Mouse (Mus musculus) megakaryocyte, embryonic 14.5 days (primary cell): ENCODE data around the gene Ablim2. TPM values are rescaled to one million over a fixed set of nuclear protein-coding genes. Genes with fewer than 3 reads are reported as not detected.
A peak's percentile ranks its signal among the peaks of the same experiment; 100 is the strongest.

Experiments used
- H3K27me3 ChIP-seq: replicated peaks from 2 replicates; pipeline ENCODE3; 2012; ENCODE audit warnings: inconsistent platforms
- H3K36me3 ChIP-seq: replicated peaks from 2 replicates; pipeline ENCODE3; 2012; ENCODE audit warnings: low read length, inconsistent platforms, mixed read lengths
- H3K4me1 ChIP-seq: 2 replicates; pipeline ENCODE4 v1.6.1; 2012; ENCODE audit warnings: inconsistent platforms
- H3K4me3 ChIP-seq: replicated peaks from 2 replicates; pipeline ENCODE3; 2012; ENCODE audit warnings: moderate library complexity, mild to moderate bottlenecking, inconsistent platforms
- H3K9me3 ChIP-seq: 2 replicates; pipeline ENCODE4 v1.6.1; 2012; ENCODE audit warnings: inconsistent platforms
- FLI1 ChIP-seq: IDR thresholded peaks from 2 replicates; pipeline ENCODE4 v1.6.1; 2012; ENCODE audit warnings: low read length, inconsistent platforms, mixed read lengths
- GATA1 ChIP-seq: IDR thresholded peaks from 3 replicates; pipeline ENCODE4 v1.6.1; 2012; ENCODE audit warnings: mixed read lengths, low read length, inconsistent platforms, borderline replicate concordance
- polyA plus RNA-seq: library from polyadenylated mRNA; stranded (reverse); fragments of >175 nt; gene quantifications from 2 replicates; pipeline ENCODE4 v1.2.3, GENCODE M21; 2012; ENCODE audit warnings: low replicate concordance; ENCODE audit not compliant: insufficient read depth

Ablim2 gene
- polyA plus RNA-seq, 1 experiment: 0.28 TPM

DNA sequence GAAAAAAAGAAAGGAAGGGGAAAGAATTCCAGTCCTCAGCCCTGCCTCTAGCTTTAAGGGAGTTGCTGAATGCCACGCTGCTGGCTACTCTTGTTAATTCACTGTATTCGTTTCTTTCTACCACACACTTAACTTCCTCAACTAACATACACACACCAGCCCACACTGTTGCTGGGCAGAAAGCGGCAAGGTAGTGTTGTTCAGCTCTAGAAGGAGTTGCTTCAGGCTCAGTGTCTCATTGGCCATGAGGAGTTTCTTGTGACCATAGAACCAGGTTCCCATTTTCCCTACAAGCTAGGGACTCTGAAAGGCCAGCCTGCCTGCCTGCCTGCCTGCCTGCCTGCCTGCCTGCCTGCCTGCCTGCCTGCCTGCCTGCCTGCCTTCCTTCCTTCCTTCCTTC lies 141.3 kb downstream of the Ablim2 start:
- TF ChIP-seq GATA1 (no peak), FLI1 (no peak)
- no peaks in the 10 kb centered on the region for H3K36me3 ChIP-seq
- no peaks in the 10 kb centered on the region for H3K9me3 ChIP-seq
- H3K27me3 ChIP-seq: peaks cover 63% of the 10 kb centered on the region
- no peak overlapping the region for H3K4me3 ChIP-seq
- H3K4me1 ChIP-seq: no peaks in the 10 kb centered on the region; the same call in 1 of the 2 replicates

DNA sequence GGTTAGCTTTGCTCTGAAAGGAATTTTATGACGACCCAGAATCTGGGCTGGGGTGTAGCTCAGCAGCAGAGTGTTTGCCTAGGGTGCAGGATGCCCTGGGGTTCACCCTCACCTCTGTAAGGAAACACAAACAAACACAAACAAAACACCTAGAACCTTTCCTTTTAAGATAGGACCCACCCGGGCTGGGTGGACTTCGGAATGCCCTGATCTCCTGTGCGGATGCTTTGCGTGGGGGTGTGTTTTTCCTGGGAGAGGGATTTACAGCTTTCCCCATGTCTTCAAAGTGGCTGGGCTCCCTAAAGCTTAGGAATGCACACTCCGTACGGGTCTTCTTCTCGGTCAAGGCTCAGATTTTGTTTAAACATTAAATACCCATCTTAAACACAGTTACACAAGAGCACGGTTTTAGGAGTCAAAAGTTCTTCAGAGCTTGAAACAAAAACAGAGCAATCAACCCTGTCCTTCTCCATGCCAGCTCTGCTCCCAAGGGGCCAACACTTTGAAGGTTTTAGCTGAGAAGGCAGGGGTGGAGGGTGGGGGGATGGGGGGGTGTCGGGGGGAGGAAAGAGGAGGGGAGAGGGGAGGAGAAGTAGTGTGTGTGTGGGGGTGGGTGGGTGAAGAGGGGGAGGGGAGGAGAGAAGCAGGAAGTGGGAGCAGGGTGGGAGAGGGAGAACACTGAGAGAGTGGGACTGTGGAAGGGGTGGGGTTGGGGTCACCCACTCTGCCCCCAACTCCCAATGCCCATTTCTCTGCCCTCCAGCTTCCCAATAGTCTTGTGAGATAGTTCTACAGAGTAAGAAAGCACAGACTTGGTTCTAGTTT lies 142.9 kb downstream of the Ablim2 start:
- Histone ChIP-seq H3K4me1 (no peaks in the 10 kb centered on the region; the same call in 1 of the 2 replicates), H3K27me3 (peaks cover 56% of the 10 kb centered on the region), H3K36me3 (no peaks in the 10 kb centered on the region), H3K9me3 (no peaks in the 10 kb centered on the region), H3K4me3 (no peak overlapping the region)
- TF ChIP-seq GATA1 (no peak), FLI1 (no peak)

DNA sequence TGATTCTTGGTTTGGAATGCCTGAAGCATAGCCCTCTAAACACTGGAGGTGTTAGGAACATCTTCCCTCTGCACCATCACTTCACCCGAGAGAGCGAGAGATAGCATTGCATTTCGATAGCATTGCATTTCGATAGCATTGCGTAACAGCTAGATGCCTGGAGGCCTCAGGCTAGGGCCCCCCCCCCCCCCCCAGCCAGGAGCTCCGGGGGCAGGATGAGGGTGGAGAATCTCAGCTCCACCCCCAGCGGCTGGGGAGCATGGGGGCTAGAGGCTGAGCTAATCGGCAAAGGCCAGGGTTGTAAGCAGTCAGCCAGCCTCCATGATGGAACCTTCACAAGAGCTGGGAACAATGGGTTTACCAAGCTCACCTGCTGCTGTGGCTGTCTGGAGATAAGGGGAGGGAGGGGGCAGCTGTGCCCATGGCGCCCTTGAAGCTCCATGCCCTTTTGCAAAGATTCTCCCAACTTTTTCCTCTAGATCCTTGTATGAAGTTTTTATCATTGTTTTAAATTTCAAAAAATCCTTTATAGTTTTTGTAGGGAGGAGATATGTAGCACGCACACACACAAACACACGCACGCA lies 143.6 kb downstream of the Ablim2 start:
- Histone ChIP-seq H3K4me1 (no peaks in the 10 kb centered on the region; the same call in 1 of the 2 replicates), H3K9me3 (no peaks in the 10 kb centered on the region), H3K36me3 (no peaks in the 10 kb centered on the region), H3K4me3 (no peak overlapping the region), H3K27me3 (peaks cover 52% of the 10 kb centered on the region)
- no peak for TF ChIP-seq FLI1
- TF ChIP-seq GATA1: no peak

GRCm38 (mm10) chr5:35903456-35903855 lies 145.8 kb downstream of the Ablim2 start:
- Histone ChIP-seq H3K27me3 (peaks cover 51% of the 10 kb centered on the region), H3K4me1 (no peaks in the 10 kb centered on the region; the same call in 1 of the 2 replicates), H3K4me3 (no peak overlapping the region), H3K36me3 (no peaks in the 10 kb centered on the region), H3K9me3 (no peaks in the 10 kb centered on the region)
- TF ChIP-seq GATA1 (no peak), FLI1 (no peak)

DNA sequence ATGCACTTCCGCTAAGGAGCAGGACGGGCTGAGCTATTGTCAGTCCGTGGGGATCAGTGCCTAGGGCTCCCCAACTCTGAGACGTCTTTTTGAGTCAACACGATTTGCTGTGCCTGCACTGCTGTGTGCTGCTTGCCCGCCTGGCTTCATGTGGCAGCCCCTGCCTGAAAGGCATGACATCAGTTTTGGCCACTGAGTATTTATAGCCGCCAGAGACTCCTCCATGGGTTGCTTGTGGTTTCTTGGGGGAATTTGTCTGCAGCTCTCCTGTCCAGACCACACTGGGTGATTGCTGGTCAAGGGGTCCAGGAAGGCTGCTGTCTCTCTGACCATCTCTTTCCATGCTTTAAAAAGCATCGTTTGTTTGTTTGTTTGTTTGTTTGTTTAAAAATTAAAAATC lies 147.6 kb downstream of the Ablim2 start:
- H3K4me1 ChIP-seq: no peaks in the 10 kb centered on the region; the same call in 1 of the 2 replicates
- H3K27me3 ChIP-seq: peaks cover 49% of the 10 kb centered on the region
- TF ChIP-seq FLI1 (no peak), GATA1 (no peak)
- H3K36me3 ChIP-seq: no peaks in the 10 kb centered on the region
- H3K4me3 ChIP-seq: no peak overlapping the region
- no peaks in the 10 kb centered on the region for H3K9me3 ChIP-seq

DNA sequence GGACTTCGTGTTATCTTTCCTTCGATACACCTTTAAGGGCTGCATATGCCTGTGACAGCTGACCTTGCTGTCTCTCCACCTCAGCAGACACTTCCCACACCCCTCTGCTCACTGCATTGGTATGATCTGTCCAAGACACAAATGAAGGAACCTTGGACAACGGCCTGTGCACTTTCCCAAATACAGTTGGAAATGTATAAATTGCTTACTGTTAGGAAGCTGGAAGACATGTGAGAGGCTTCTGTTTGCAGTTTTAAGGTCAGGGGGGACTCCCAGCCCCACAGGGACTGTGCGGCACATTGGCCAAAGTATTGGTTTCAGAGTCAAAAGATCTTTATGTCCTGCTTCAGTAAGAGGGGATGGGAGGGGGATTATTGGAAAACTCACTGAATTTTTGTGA lies 149.4 kb downstream of the Ablim2 start:
- no peak for TF ChIP-seq GATA1
- TF ChIP-seq FLI1: no peak
- H3K4me3 ChIP-seq: no peak overlapping the region
- no peaks in the 10 kb centered on the region; the same call in 1 of the 2 replicates for H3K4me1 ChIP-seq
- H3K27me3 ChIP-seq: peaks cover 45% of the 10 kb centered on the region
- 0 out of 2 replicates have a peak, but pooled peaks cover 2% of the 10 kb centered on the region for H3K9me3 ChIP-seq
- H3K36me3 ChIP-seq: no peaks in the 10 kb centered on the region

DNA sequence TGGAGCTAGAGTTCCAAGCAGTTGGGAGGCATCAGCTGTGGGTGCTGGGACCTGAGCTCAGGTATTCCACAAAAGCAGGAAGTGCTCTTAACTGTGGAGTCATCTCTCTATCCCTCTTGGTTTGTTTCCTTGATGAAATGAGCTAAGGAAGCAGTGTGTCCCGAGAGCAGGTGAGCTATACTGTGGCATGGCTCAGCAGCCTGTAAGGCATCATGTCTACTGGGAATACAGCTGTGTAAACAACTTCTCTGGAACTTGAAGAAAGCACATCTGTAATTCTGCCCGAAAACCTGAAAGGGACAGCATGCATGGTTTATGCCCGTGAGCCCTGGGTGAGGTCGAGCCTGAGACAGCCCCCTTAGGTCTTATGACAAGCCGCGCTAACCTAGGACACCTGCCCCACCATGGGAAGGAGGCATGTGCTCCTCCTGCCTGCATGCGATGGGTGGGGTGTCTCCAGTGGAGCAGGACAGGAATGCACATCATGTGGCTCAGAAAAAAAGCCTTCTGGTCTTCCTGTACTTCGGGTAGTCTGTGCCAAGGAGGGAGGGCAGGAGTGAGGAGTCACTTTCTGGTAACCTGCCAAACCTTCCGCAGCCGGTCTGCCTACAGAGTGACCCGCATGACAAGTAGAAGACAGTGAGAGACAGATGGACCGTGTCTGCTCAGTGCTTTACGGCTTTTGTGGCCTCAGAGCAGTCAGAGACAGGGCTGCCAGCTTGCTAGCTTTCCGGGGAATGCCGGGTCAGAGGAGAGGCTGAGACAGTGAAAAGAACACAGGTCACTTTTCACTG lies 150.2 kb downstream of the Ablim2 start:
- Histone ChIP-seq H3K36me3 (no peaks in the 10 kb centered on the region), H3K27me3 (peaks cover 44% of the 10 kb centered on the region), H3K9me3 (0 out of 2 replicates have a peak, but pooled peaks cover 4% of the 10 kb centered on the region), H3K4me1 (no peaks in the 10 kb centered on the region; the same call in 1 of the 2 replicates), H3K4me3 (peak overlapping the region; percentile 53)
- TF ChIP-seq FLI1 (no peak), GATA1 (no peak)

GRCm38 (mm10) chr5:35908626-35909443 lies 151.2 kb downstream of the Ablim2 start:
- H3K4me1 ChIP-seq: no peaks in the 10 kb centered on the region; the same call in 1 of the 2 replicates
- 0 out of 2 replicates have a peak, but pooled peaks cover 6% of the 10 kb centered on the region for H3K9me3 ChIP-seq
- no peaks in the 10 kb centered on the region for H3K36me3 ChIP-seq
- no peak overlapping the region for H3K4me3 ChIP-seq
- H3K27me3 ChIP-seq: peaks cover 39% of the 10 kb centered on the region
- TF ChIP-seq FLI1: no peak
